ENCODE assay signal across 11 mouse cellular contexts in genomic region chr17:28235982-28236635, GRCm38 (mm10). TPM values are rescaled to one million over a fixed set of nuclear protein-coding genes. Genes with fewer than 3 reads are reported as not detected.
DNase-seq lines count a peak whose midpoint lies in the region; ATAC-seq lines count a peak whose summit lies in the region.
"Had no signal": no experiment of that assay in that cellular context is flagged by ENCODE, and none has a peak within 500 bp of the region (broad histone marks: within the 10 kb centered on the region; RNA-seq: fewer than 3 reads in every experiment).

No protein-coding gene starts in this region.

- H3K4me3 ChIP-seq in embryonic facial prominence, embryonic 15.5 days (replicated peaks) = no peak overlapping the region
- no peak overlapping the region for H3K4me3 ChIP-seq in limb, embryonic 12.5 days (replicated peaks)
- H3K4me3 ChIP-seq in forebrain, embryonic 16.5 days (replicated peaks; ENCODE audit: low read length) = no peak overlapping the region
- H3K4me3 ChIP-seq: midbrain, embryonic 15.5 days had no signal

- H3K4me1 ChIP-seq in embryonic facial prominence, embryonic 15.5 days = peaks cover 38% of the 10 kb centered on the region
- H3K4me1 ChIP-seq in limb, embryonic 12.5 days (replicated peaks) = peaks cover 28% of the 10 kb centered on the region
- peaks cover 5% of the 10 kb centered on the region for H3K4me1 ChIP-seq in forebrain, embryonic 16.5 days (replicated peaks; ENCODE audit: control insufficient read depth, insufficient read depth, low read length)

- H3K27ac ChIP-seq in embryonic facial prominence, embryonic 15.5 days (replicated peaks) = peak overlapping the region; percentile 31; the same call in 1 of the 2 replicates
- H3K27ac ChIP-seq in limb, embryonic 12.5 days = 0 out of 2 replicates have a peak overlapping the region, but pooled peaks have one; percentile 17
- no peak overlapping the region for H3K27ac ChIP-seq in forebrain, embryonic 16.5 days (ENCODE audit: low read length)
- H3K27ac ChIP-seq: midbrain, embryonic 15.5 days had no signal

- DNase-seq in layer of hippocampus, adult 9-11 months = peak; percentile 77
- DNase-seq in layer of hippocampus, postnatal 25 days (ENCODE audit: extremely low spot score in 1 of 2, low spot score in 1 of 2) = no peak
- peak; percentile 49 for DNase-seq in adrenal gland, postnatal 25 days
- no peak for DNase-seq in embryo, embryonic 11 days
- no peak for DNase-seq in spleen, postnatal 10 days (ENCODE audit: low spot score in 2 of 2)
- DNase-seq: cerebellum, adult 9-10 months; right cerebral cortex, postnatal 4 days had no signal

- ATAC-seq in embryonic facial prominence, embryonic 15.5 days (ENCODE audit: insufficient number of reproducible peaks, low FRiP score, low TSS enrichment, low read depth) = no peak
- ATAC-seq in limb, embryonic 12.5 days (ENCODE audit: insufficient number of reproducible peaks, insufficient read depth, low FRiP score, low TSS enrichment, low read depth) = no peak
- no peak for ATAC-seq in forebrain, embryonic 16.5 days
- ATAC-seq: midbrain, embryonic 15.5 days had no signal

- H3K27me3 ChIP-seq in embryonic facial prominence, embryonic 15.5 days = no peaks in the 10 kb centered on the region
- H3K27me3 ChIP-seq in limb, embryonic 12.5 days = no peaks in the 10 kb centered on the region; the same call in 1 of the 2 replicates
- no peaks in the 10 kb centered on the region for H3K27me3 ChIP-seq in forebrain, embryonic 16.5 days (replicated peaks; ENCODE audit: control insufficient read depth, insufficient read depth, low read length)
- H3K27me3 ChIP-seq: midbrain, embryonic 15.5 days had no signal

- H3K9ac ChIP-seq in embryonic facial prominence, embryonic 15.5 days = peak overlapping the region; percentile 9; the same call in 1 of the 2 replicates
- no peak overlapping the region for H3K9ac ChIP-seq in limb, embryonic 12.5 days (replicated peaks)
- H3K9ac ChIP-seq in forebrain, embryonic 16.5 days (replicated peaks; ENCODE audit: low read depth, low read length) = no peak overlapping the region
- H3K9ac ChIP-seq: midbrain, embryonic 15.5 days had no signal

- peaks cover 30% of the 10 kb centered on the region for H3K36me3 ChIP-seq in embryonic facial prominence, embryonic 15.5 days
- H3K36me3 ChIP-seq in limb, embryonic 12.5 days = peaks cover 44% of the 10 kb centered on the region
- H3K36me3 ChIP-seq in forebrain, embryonic 16.5 days (ENCODE audit: control insufficient read depth, insufficient read depth) = no peaks in the 10 kb centered on the region
- H3K36me3 ChIP-seq: midbrain, embryonic 15.5 days had no signal

- no peak overlapping the region for H3K4me2 ChIP-seq in embryonic facial prominence, embryonic 15.5 days (replicated peaks)
- H3K4me2 ChIP-seq in limb, embryonic 12.5 days = no peak overlapping the region
- no peak overlapping the region for H3K4me2 ChIP-seq in forebrain, embryonic 16.5 days (ENCODE audit: low read length)
- H3K4me2 ChIP-seq: midbrain, embryonic 15.5 days had no signal

- WGBS in embryonic facial prominence, embryonic 15.5 days = 58% methylated on average over 7 of the region's 7 CpGs
- 79% methylated on average over 7 of the region's 7 CpGs for WGBS in limb, embryonic 12.5 days
- WGBS in forebrain, embryonic 16.5 days = 83% methylated on average over 7 of the region's 7 CpGs

- no peaks in the 10 kb centered on the region for H3K9me3 ChIP-seq in embryonic facial prominence, embryonic 15.5 days (replicated peaks)
- no peaks in the 10 kb centered on the region for H3K9me3 ChIP-seq in limb, embryonic 12.5 days
- no peaks in the 10 kb centered on the region for H3K9me3 ChIP-seq in forebrain, embryonic 16.5 days (ENCODE audit: control insufficient read depth, low read length)
- H3K9me3 ChIP-seq: midbrain, embryonic 15.5 days had no signal

RNA-seq across cellular contexts. Expression of gene Ppard, which starts 3.6 kb away (rescaled TPM):
- 10 to 100 TPM; 19.9 to 22.9 TPM for total RNA-seq in layer of hippocampus, postnatal 25 days (2021)
- 36.3 and 43.3 TPM in 2 replicates for total RNA-seq in adrenal gland, postnatal 25 days (2021)
- 3.2 and 4.0 TPM in 2 replicates for polyA plus RNA-seq in embryonic facial prominence, embryonic 15.5 days (2015; fragmentation: Nextera tagmentation; extraction: Ambion mirVana)
- 3.2 and 3.5 TPM in 2 replicates for polyA plus RNA-seq in limb, embryonic 12.5 days (2016; fragmentation: Nextera tagmentation; extraction: Ambion mirVana)
- polyA plus RNA-seq in forebrain, embryonic 16.5 days (2015; fragmentation: Nextera tagmentation; extraction: Ambion mirVana) = 1.2 and 1.3 TPM in 2 replicates

RNA-seq across cellular contexts. Expression of gene Def6, which starts 28.5 kb away (rescaled TPM):
- total RNA-seq in layer of hippocampus, postnatal 25 days (2021) = 1 to 10 TPM; 2.5 to 3.2 TPM
- 1.8 and 3.1 TPM in 2 replicates for total RNA-seq in adrenal gland, postnatal 25 days (2021)
- polyA plus RNA-seq in embryonic facial prominence, embryonic 15.5 days (2015; fragmentation: Nextera tagmentation; extraction: Ambion mirVana) = 18.4 and 19.8 TPM in 2 replicates
- 11.1 and 12.8 TPM in 2 replicates for polyA plus RNA-seq in limb, embryonic 12.5 days (2016; fragmentation: Nextera tagmentation; extraction: Ambion mirVana)
- 4.5 and 4.6 TPM in 2 replicates for polyA plus RNA-seq in forebrain, embryonic 16.5 days (2015; fragmentation: Nextera tagmentation; extraction: Ambion mirVana)

RNA-seq across cellular contexts. Expression of gene Zfp523, which starts 59.2 kb away (rescaled TPM):
- 100 to 1,000 TPM in 1 of 2 experiments, 10 to 100 TPM in 1; 95.9 to 109 TPM for total RNA-seq in layer of hippocampus, postnatal 25 days (2021)
- 41.5 and 45.5 TPM in 2 replicates for total RNA-seq in adrenal gland, postnatal 25 days (2021)
- polyA plus RNA-seq in embryonic facial prominence, embryonic 15.5 days (2015; fragmentation: Nextera tagmentation; extraction: Ambion mirVana) = 43.0 and 44.7 TPM in 2 replicates
- 51.9 and 54.9 TPM in 2 replicates for polyA plus RNA-seq in limb, embryonic 12.5 days (2016; fragmentation: Nextera tagmentation; extraction: Ambion mirVana)
- 34.4 and 40.3 TPM in 2 replicates for polyA plus RNA-seq in forebrain, embryonic 16.5 days (2015; fragmentation: Nextera tagmentation; extraction: Ambion mirVana)

Comparison
In these comparisons a context has a peak if more than half of its experiments do, and no peak if none do; other contexts are left out.
1. DNase-seq: peak in layer of hippocampus, adult 9-11 months (single experiment) and adrenal gland, postnatal 25 days (single experiment); none in layer of hippocampus, postnatal 25 days (0 of 2), embryo, embryonic 11 days (single experiment) and spleen, postnatal 10 days (0 of 2).